Mouse (Mus musculus): ENCODE data around the gene Prl3a1. TPM values are rescaled to one million over a fixed set of nuclear protein-coding genes. Genes with fewer than 3 reads are reported as not detected.

The Prl3a1 gene
- not detected for total RNA-seq (2021)

- no peak for DNase-seq (ENCODE audit: low spot score)
- intact Hi-C loops (cut with DNase I), result no loop called here
These were observed at the start of gene Prl3a1 for GRCm38 (mm10) chr13:27259136-27259535. Gene Prl3a1, plus strand, starts transcription at chr13:27259436.

GRCm38 (mm10) chr13:27241547-27241946 is 17.7 kb upstream of the Prl3a1 start, which contains the start of gene Prl3b1:
Gene Prl3b1, plus strand, starts transcription at chr13:27241847.
- DNase-seq (ENCODE audit: low spot score), result no peak
- intact Hi-C loops (cut with DNase I), result no loop called here

- DNase-seq (ENCODE audit: low spot score), result no peak
- intact Hi-C loops (cut with DNase I), result no loop called here
These were observed 53.3 kb downstream of the Prl3a1 start, which contains the start of gene Prl6a1 for GRCm38 (mm10) chr13:27312334-27313225. Gene Prl6a1, plus strand, starts transcription at chr13:27312627.

Other genes with a start within 250 kb of the Prl3a1 start
- not detected for gene Prl, start 201.9 kb upstream of the Prl3a1 start, total RNA-seq (2021)
- not detected for gene Prl3d1, start 165.2 kb upstream of the Prl3a1 start, total RNA-seq (2021)
- gene Prl3d2, start 137.7 kb upstream of the Prl3a1 start, total RNA-seq (2021), result not detected
- gene Prl3d3, start 102.6 kb upstream of the Prl3a1 start, total RNA-seq (2021), result not detected
- gene Prl3c1, start 62.8 kb upstream of the Prl3a1 start, total RNA-seq (2021), result not detected
- gene Prl3b1, start 17.6 kb upstream of the Prl3a1 start, total RNA-seq (2021), result not detected
- not detected for gene Prl6a1, start 53.2 kb downstream of the Prl3a1 start, total RNA-seq (2021)
- not detected for gene Prl8a2, start 86.2 kb downstream of the Prl3a1 start, total RNA-seq (2021)
- not detected for gene Prl2b1, start 131.4 kb downstream of the Prl3a1 start, total RNA-seq (2021)
- not detected for gene Prl8a6, start 179.3 kb downstream of the Prl3a1 start, total RNA-seq (2021)